Mouse (Mus musculus): ENCODE data around the gene Frem2. TPM values are rescaled to one million over a fixed set of nuclear protein-coding genes. Genes with fewer than 3 reads are reported as not detected.

Frem2 gene
- total and polyA plus RNA-seq, 3 experiments: 3.5 to 6.7 (median 5.3) TPM

DNA sequence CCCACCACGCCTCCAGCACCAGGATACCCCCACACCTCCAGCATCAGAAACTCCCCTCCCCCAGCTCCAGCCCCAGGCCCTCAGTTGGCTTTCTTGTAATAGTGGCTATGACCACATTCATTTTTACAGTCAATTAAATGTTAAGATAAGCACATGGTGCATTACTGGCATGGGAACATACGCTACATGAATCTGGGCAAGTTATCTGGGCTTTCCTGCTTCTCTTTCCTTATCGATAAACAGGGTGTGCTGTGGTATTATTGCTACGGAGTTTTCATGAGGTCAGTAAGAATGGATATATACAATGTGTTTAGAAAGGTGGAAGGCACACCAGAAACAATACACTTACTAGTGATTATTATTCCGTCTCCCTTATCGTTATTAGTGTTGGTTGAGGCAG, 125.1 kb downstream of the Frem2 start:
- Histone ChIP-seq H3K9ac (ENCODE audit: low read depth, low read length) (no peak overlapping the region), H3K4me1 (ENCODE audit: control insufficient read depth, insufficient read depth, low read length) (no peaks in the 10 kb centered on the region), H3K27ac (no peak overlapping the region), H3K36me3 (ENCODE audit: control insufficient read depth, insufficient read depth, low read length) (no peaks in the 10 kb centered on the region), H3K4me3 (no peak overlapping the region), H3K27me3 (ENCODE audit: control insufficient read depth, insufficient read depth, low read length) (no peaks in the 10 kb centered on the region), H3K79me2 (replicated peaks; ENCODE audit: control insufficient read depth, insufficient read depth, low read length) (no peaks in the 10 kb centered on the region)
- WGBS: 81% methylated on average over 6 of the region's 6 CpGs
- no peak for DNase-seq
- TF ChIP-seq EP300 (IDR thresholded peaks at IDR 0.05; ENCODE audit: insufficient read depth, low read depth, low read length): no peak
- no peak for TF ChIP-seq CTCF (IDR thresholded peaks at IDR 0.05)
- no peak for TF ChIP-seq POLR2A (IDR thresholded peaks at IDR 0.05; ENCODE audit: insufficient read depth, low read depth, low read length)
- intact Hi-C loops (cut with DNase I): no loop called here

DNA sequence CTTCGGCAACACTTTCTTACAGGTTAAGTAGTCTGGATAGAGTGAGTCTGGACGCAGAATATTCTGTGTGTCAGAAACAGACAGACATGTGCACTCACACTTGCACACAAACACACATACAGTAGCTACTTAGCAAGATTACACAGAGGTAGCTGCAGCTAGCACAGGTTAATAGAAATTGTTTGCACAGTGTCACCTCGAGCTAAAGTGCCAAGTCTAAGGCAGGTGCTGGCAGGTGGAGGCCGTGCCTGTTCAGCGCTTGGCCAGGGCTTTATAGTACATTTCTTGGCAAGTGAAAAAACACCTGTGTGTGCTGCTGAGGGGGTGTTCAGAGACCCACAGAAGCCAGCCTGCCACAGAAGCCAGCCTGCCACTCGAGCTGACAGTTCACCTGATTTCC, 126.8 kb downstream of the Frem2 start:
- Histone ChIP-seq H3K36me3 (ENCODE audit: control insufficient read depth, insufficient read depth, low read length) (no peaks in the 10 kb centered on the region), H3K9ac (ENCODE audit: low read depth, low read length) (no peak overlapping the region), H3K4me3 (no peak overlapping the region), H3K79me2 (replicated peaks; ENCODE audit: control insufficient read depth, insufficient read depth, low read length) (no peaks in the 10 kb centered on the region), H3K27me3 (ENCODE audit: control insufficient read depth, insufficient read depth, low read length) (no peaks in the 10 kb centered on the region), H3K4me1 (ENCODE audit: control insufficient read depth, insufficient read depth, low read length) (no peaks in the 10 kb centered on the region), H3K27ac (no peak overlapping the region)
- TF ChIP-seq CTCF (IDR thresholded peaks at IDR 0.05) (no peak), POLR2A (IDR thresholded peaks at IDR 0.05; ENCODE audit: insufficient read depth, low read depth, low read length) (no peak), EP300 (IDR thresholded peaks at IDR 0.05; ENCODE audit: insufficient read depth, low read depth, low read length) (no peak)
- WGBS: 78% methylated on average over 6 of the region's 6 CpGs
- DNase-seq: no peak
- intact Hi-C loops (cut with DNase I): no loop called here

DNA sequence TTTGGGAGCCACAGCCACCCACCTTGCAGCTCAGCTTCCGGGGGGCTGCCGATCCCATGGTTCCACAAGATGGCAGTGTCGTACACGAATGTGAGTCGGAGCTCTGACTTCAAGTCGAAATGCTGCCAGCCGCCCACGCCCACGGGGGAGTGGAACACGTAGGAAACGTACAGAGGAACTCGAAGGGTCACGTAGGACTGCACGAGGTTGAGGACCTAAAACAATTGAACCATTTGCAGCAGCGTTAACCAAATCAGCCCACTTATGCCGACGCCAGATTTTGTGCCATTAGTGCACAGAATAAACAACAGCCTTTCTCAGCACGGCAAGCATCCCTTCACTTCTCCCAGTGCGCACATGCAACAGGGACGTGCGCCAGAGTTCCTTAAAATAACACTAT, 131.4 kb downstream of the Frem2 start:
- Histone ChIP-seq H3K9ac (ENCODE audit: low read depth, low read length) (no peak overlapping the region), H3K4me3 (peak overlapping the region; percentile 27)
- 4% methylated on average over 21 of the region's 21 CpGs for WGBS

DNA sequence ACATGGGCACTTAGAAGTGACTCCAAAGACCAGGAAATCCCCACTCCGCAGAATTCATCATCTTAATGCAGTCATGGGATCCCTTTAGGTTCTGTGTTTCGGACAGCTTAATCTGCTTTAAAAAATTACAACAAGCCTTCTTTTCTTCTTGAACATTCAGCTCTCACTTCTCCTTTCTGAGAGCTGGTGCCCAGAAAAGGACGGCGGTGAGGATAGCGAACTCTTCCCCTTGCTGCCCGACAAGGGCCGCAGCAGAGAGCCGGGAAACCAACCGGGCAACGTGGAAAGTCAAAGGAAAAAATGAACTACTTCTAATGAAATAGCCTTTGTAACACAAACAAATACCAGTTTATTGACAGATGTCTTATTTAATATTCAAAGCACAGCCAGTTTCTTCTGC, 134.4 kb downstream of the Frem2 start:
- intact Hi-C loops (cut with DNase I): loop anchor here (10.0 kb wide), 2 partner anchors 202 to 792 kb away; no protein-coding TSS in a partner anchor
- WGBS: 87% methylated on average over 10 of the region's 10 CpGs
- Histone ChIP-seq H3K79me2 (replicated peaks; ENCODE audit: control insufficient read depth, insufficient read depth, low read length) (no peaks in the 10 kb centered on the region), H3K4me1 (ENCODE audit: control insufficient read depth, insufficient read depth, low read length) (no peaks in the 10 kb centered on the region), H3K27ac (no peak overlapping the region), H3K4me3 (no peak overlapping the region), H3K27me3 (ENCODE audit: control insufficient read depth, insufficient read depth, low read length) (no peaks in the 10 kb centered on the region), H3K9ac (ENCODE audit: low read depth, low read length) (no peak overlapping the region), H3K36me3 (ENCODE audit: control insufficient read depth, insufficient read depth, low read length) (no peaks in the 10 kb centered on the region)
- DNase-seq: no peak
- no peak for TF ChIP-seq EP300 (IDR thresholded peaks at IDR 0.05; ENCODE audit: insufficient read depth, low read depth, low read length)
- TF ChIP-seq POLR2A (IDR thresholded peaks at IDR 0.05; ENCODE audit: insufficient read depth, low read depth, low read length): no peak
- TF ChIP-seq CTCF (IDR thresholded peaks at IDR 0.05): no peak

More for the DNA sequence above, 131.4 kb downstream of the Frem2 start:
- Histone ChIP-seq H3K27me3 (ENCODE audit: control insufficient read depth, insufficient read depth, low read length) (no peaks in the 10 kb centered on the region), H3K4me1 (ENCODE audit: control insufficient read depth, insufficient read depth, low read length) (no peaks in the 10 kb centered on the region), H3K36me3 (ENCODE audit: control insufficient read depth, insufficient read depth, low read length) (no peaks in the 10 kb centered on the region), H3K27ac (no peak overlapping the region), H3K79me2 (replicated peaks; ENCODE audit: control insufficient read depth, insufficient read depth, low read length) (no peaks in the 10 kb centered on the region)
- intact Hi-C loops (cut with DNase I): loop anchor here (5.0 to 10.0 kb wide), 3 partner anchors 132 to 789 kb away; partner anchors contain the start of gene Frem2
- TF ChIP-seq CTCF (IDR thresholded peaks at IDR 0.05) (peak; percentile 71), POLR2A (IDR thresholded peaks at IDR 0.05; ENCODE audit: insufficient read depth, low read depth, low read length) (no peak), EP300 (IDR thresholded peaks at IDR 0.05; ENCODE audit: insufficient read depth, low read depth, low read length) (0 out of 2 replicates have a peak, but pooled peaks have one; percentile 21)
- peak; percentile 46 to 59 for DNase-seq

DNA sequence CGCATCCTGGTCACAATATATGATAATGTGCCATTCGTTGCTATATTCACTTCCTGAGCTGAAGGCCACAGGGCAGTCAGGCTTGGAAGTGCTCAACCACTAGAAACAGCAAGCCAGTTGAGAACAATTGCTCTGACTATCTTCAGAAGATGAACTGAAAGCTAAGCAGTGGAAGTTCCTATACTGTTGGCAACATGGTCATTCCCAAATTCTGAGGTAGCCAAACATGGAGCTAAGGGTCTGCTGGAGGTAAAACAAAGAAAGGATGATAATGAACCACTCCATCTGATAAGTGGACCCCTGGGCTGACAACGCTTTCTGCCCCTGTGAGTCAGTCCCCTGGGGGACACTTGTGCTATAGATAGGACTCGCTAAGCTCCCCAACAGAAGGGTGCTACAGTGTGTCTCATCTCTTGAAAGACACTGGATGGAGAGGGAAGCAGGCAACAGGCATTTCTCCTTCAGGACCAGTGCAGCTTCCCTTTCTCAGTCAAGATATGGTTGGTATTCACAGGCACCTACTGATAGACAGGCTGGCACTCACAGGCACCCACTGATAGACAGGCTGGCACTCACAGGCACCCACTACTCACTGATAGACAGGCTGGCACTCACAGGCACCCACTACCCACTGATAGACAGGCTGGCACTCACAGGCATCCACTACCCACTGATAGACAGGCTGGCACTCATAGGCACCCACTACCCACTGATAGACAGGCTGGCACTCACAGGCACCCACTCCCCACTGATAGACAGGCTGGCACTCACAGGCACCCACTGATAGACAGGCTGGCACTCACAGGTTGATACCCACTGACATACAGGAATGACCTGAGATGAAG, 142.7 kb downstream of the Frem2 start:
- Histone ChIP-seq H3K27me3 (ENCODE audit: control insufficient read depth, insufficient read depth, low read length) (no peaks in the 10 kb centered on the region), H3K27ac (no peak overlapping the region), H3K9ac (ENCODE audit: low read depth, low read length) (no peak overlapping the region), H3K36me3 (ENCODE audit: control insufficient read depth, insufficient read depth, low read length) (no peaks in the 10 kb centered on the region), H3K4me3 (no peak overlapping the region), H3K4me1 (ENCODE audit: control insufficient read depth, insufficient read depth, low read length) (no peaks in the 10 kb centered on the region), H3K79me2 (replicated peaks; ENCODE audit: control insufficient read depth, insufficient read depth, low read length) (no peaks in the 10 kb centered on the region)
- intact Hi-C loops (cut with DNase I): no loop called here
- no peak for DNase-seq
- TF ChIP-seq CTCF (IDR thresholded peaks at IDR 0.05): no peak
- TF ChIP-seq POLR2A (IDR thresholded peaks at IDR 0.05; ENCODE audit: insufficient read depth, low read depth, low read length): no peak
- no peak for TF ChIP-seq EP300 (IDR thresholded peaks at IDR 0.05; ENCODE audit: insufficient read depth, low read depth, low read length)
- 52% methylated on average over 4 of the region's 4 CpGs for WGBS

DNA sequence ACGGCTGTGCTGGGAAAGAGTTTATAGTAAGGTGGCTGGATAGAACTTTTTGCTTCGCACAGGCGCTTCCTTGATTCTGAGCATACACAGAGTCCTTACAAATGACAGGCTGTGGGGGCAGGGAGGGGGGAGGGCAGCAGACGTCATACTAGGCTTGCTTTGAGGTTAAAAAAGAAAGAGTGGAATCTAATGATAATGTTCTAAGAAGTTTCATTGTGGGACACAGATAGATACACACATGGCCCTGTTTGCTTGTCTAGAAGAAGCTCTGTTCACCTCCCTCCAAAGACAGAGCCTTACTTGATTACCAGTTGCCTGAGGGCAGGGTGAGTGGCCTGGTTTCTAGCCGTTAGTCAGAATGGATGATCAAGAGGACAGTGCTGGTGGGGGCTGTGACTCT, 144.1 kb downstream of the Frem2 start:
- Histone ChIP-seq H3K27ac (no peak overlapping the region), H3K4me3 (no peak overlapping the region), H3K27me3 (ENCODE audit: control insufficient read depth, insufficient read depth, low read length) (no peaks in the 10 kb centered on the region), H3K36me3 (ENCODE audit: control insufficient read depth, insufficient read depth, low read length) (no peaks in the 10 kb centered on the region), H3K79me2 (replicated peaks; ENCODE audit: control insufficient read depth, insufficient read depth, low read length) (no peaks in the 10 kb centered on the region), H3K9ac (ENCODE audit: low read depth, low read length) (no peak overlapping the region), H3K4me1 (ENCODE audit: control insufficient read depth, insufficient read depth, low read length) (no peaks in the 10 kb centered on the region)
- TF ChIP-seq EP300 (IDR thresholded peaks at IDR 0.05; ENCODE audit: insufficient read depth, low read depth, low read length): no peak
- no peak for TF ChIP-seq POLR2A (IDR thresholded peaks at IDR 0.05; ENCODE audit: insufficient read depth, low read depth, low read length)
- no peak for TF ChIP-seq CTCF (IDR thresholded peaks at IDR 0.05)
- WGBS: 45% methylated on average over 5 of the region's 5 CpGs
- DNase-seq: no peak
- intact Hi-C loops (cut with DNase I): no loop called here
